Mouse (Mus musculus) hindbrain, embryonic 14.5 days (tissue): ENCODE results near the gene Pigw. TPM values are rescaled to one million over a fixed set of nuclear protein-coding genes. Genes with fewer than 3 reads are reported as not detected.

Source experiments
- ATAC-seq: fragments of 200-750 bp; cut with Nextera tagmentation; 2 replicates; pipeline ENCODE4 v1.8.0; 2017; ENCODE audit warnings: moderate number of reproducible peaks, mild to moderate bottlenecking, moderate TSS enrichment, moderate library complexity; ENCODE audit not compliant: low FRiP score
- DNase-seq: peaks from one replicate; pipeline ENCODE4 v3.0.0-alpha.2; 2015; ENCODE audit warnings: low spot score
- H3K27ac ChIP-seq: fragments of 300-500 bp; sonication (generic); 2 replicates; pipeline ENCODE4 v1.5.1; 2014; ENCODE audit warnings: mild to moderate bottlenecking, moderate library complexity
- H3K27me3 ChIP-seq: fragments of 300-500 bp; sonication (generic); 2 replicates; pipeline ENCODE4 v1.6.1; 2014; ENCODE audit warnings: mild to moderate bottlenecking, low read length, mixed read lengths; ENCODE audit not compliant: control insufficient read depth, insufficient read depth
- H3K36me3 ChIP-seq: fragments of 300-500 bp; sonication (generic); replicated peaks from 2 replicates; pipeline ENCODE4 v1.6.1; 2014; ENCODE audit not compliant: control insufficient read depth, insufficient read depth
- H3K4me1 ChIP-seq: fragments of 300-500 bp; sonication (generic); replicated peaks from 2 replicates; pipeline ENCODE4 v1.6.1; 2014; ENCODE audit warnings: antibody characterized with exemption, low read length, mixed read lengths; ENCODE audit not compliant: control insufficient read depth, insufficient read depth
- H3K4me2 ChIP-seq: fragments of 300-500 bp; sonication (generic); replicated peaks from 2 replicates; pipeline ENCODE4 v1.6.1; 2014; ENCODE audit warnings: mild to moderate bottlenecking, moderate library complexity
- H3K4me3 ChIP-seq: fragments of 300-500 bp; sonication (generic); replicated peaks from 2 replicates; pipeline ENCODE4 v1.5.1; 2014; ENCODE audit warnings: mild to moderate bottlenecking, low read length
- H3K9ac ChIP-seq: fragments of 300-500 bp; sonication (generic); 2 replicates; pipeline ENCODE4 v1.6.1; 2014
- H3K9me3 ChIP-seq: fragments of 300-500 bp; sonication (generic); 2 replicates; pipeline ENCODE4 v1.6.1; 2016; ENCODE audit warnings: low read length; ENCODE audit not compliant: control insufficient read depth
- WGBS: fragments of 180-500 bp; shearing (Covaris S2); extraction: QIAGEN DNeasy Blood & Tissue Kit; methylation state at CpG from one replicate; pipeline ENCODE4 v1.1.7; 2014; 5-methylcytosine and 5-hydroxymethylcytosine counted together
- polyA plus RNA-seq: library from polyadenylated mRNA; unstranded; fragments of >200 nt; fragmentation: Nextera tagmentation; extraction: Ambion mirVana; gene quantifications from 2 replicates; pipeline ENCODE4 v1.2.1, GENCODE M21; 2014

The Pigw gene
- polyA plus RNA-seq, 1 experiment from 2014 or later: 2.7 TPM

GRCm38 (mm10) chr11:84910411-84910810, 30.3 kb upstream of the Pigw start:
- Histone ChIP-seq H3K9me3 (no peaks in the 10 kb centered on the region), H3K4me2 (no peak overlapping the region), H3K4me1 (peaks cover 6% of the 10 kb centered on the region; the same call in 1 of the 2 replicates), H3K36me3 (peaks cover 72% of the 10 kb centered on the region), H3K4me3 (no peak overlapping the region), H3K27ac (no peak overlapping the region), H3K27me3 (no peaks in the 10 kb centered on the region), H3K9ac (no peak overlapping the region)
- no peak for ATAC-seq
- 79% methylated on average over 4 of the region's 4 CpGs for WGBS
- DNase-seq: no peak

DNA sequence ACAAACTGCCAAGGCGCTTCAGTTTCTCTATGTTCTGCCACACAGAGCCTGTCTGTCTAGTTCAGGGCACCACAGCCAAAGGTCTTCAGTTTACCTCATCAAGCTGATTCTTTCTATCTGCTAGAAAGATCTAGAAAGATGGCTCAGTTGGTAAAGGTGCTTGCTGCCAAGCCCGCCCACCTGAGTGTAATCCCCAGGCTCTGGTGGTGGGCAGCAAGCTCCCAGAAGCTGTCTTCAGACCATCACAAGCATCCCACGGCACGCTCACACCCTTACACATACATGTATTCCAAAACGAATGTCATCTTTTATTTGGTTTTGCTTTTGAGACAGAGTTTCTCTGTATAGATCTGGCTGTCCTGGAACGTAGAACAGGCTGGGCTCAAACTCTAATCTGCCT, 28.4 kb upstream of the Pigw start:
- Histone ChIP-seq H3K4me1 (no peaks in the 10 kb centered on the region), H3K36me3 (peaks cover 91% of the 10 kb centered on the region), H3K4me2 (no peak overlapping the region), H3K27ac (no peak overlapping the region), H3K9me3 (no peaks in the 10 kb centered on the region), H3K9ac (no peak overlapping the region), H3K27me3 (no peaks in the 10 kb centered on the region), H3K4me3 (no peak overlapping the region)
- WGBS: over 99% methylated on average over 6 of the region's 6 CpGs
- ATAC-seq: no peak
- DNase-seq: no peak

DNA sequence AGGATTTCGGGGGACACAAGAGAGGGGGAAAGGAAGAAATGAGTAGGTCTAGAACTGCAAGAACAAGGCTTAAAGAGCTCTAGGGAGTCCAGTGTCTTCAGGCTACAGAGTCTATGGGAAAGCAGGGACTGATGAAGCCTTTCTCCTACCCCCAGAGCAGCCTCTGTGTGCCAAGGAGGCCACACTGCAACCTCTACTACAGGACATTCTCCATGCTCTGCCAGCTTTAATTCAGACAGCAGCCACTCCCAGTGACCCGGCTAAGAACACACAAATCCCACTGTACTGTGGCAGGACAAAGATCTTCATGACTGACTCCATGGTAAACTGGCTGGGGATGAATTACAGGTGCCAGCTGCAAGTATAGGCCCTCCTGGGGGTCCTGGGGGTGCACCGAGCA, 27.0 kb upstream of the Pigw start:
- peaks cover 97% of the 10 kb centered on the region for H3K36me3 ChIP-seq
- DNase-seq (no peak), ATAC-seq (no peak)
- no peak overlapping the region for H3K4me2 ChIP-seq
- no peak overlapping the region for H3K9ac ChIP-seq
- 92% methylated on average over 3 of the region's 3 CpGs for WGBS
- H3K4me3 ChIP-seq: no peak overlapping the region
- H3K9me3 ChIP-seq: no peaks in the 10 kb centered on the region
- H3K4me1 ChIP-seq: no peaks in the 10 kb centered on the region
- H3K27ac ChIP-seq: no peak overlapping the region
- H3K27me3 ChIP-seq: no peaks in the 10 kb centered on the region

GRCm38 (mm10) chr11:84904597-84905144, 24.6 kb upstream of the Pigw start:
- Histone ChIP-seq H3K9me3 (no peaks in the 10 kb centered on the region), H3K4me2 (no peak overlapping the region), H3K36me3 (peaks cover 99% of the 10 kb centered on the region), H3K27ac (no peak overlapping the region), H3K4me3 (no peak overlapping the region), H3K9ac (no peak overlapping the region), H3K4me1 (no peaks in the 10 kb centered on the region), H3K27me3 (no peaks in the 10 kb centered on the region)
- ATAC-seq (no peak), DNase-seq (no peak)
- WGBS: 87% methylated on average over 9 of the region's 9 CpGs

DNA sequence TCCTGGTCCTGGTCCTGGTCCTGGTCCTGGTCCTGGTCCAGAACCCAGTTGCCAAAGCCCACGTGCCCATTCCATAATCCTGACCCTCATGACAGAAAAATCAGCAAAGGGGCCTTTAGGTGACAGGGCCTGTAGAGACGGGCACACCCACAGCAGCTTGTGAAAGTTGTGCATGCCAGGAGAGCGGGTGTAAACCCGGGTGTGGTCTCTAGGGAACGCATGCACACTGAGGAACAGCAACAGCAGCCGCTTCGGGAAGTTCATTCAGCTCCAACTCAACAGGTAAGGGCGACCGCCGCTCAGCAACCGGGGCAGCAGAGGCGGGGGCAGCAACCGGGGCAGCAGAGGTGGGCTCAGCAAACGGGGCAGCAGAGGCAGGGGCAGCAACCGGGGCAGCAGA, 13.0 kb upstream of the Pigw start:
- Histone ChIP-seq H3K27ac (no peak overlapping the region), H3K4me1 (no peaks in the 10 kb centered on the region), H3K4me2 (no peak overlapping the region), H3K36me3 (peaks cover 91% of the 10 kb centered on the region), H3K4me3 (no peak overlapping the region), H3K9ac (no peak overlapping the region), H3K27me3 (no peaks in the 10 kb centered on the region), H3K9me3 (no peaks in the 10 kb centered on the region)
- DNase-seq: no peak
- 96% methylated on average over 15 of the region's 15 CpGs for WGBS
- ATAC-seq: no peak

GRCm38 (mm10) chr11:84891705-84892104, 11.6 kb upstream of the Pigw start:
- H3K4me1 ChIP-seq: no peaks in the 10 kb centered on the region
- H3K9me3 ChIP-seq: no peaks in the 10 kb centered on the region
- 96% methylated on average over 7 of the region's 7 CpGs for WGBS
- no peak for ATAC-seq
- peaks cover 91% of the 10 kb centered on the region for H3K36me3 ChIP-seq
- DNase-seq: no peak
- no peak overlapping the region for H3K4me3 ChIP-seq
- no peak overlapping the region for H3K27ac ChIP-seq
- no peaks in the 10 kb centered on the region for H3K27me3 ChIP-seq
- no peak overlapping the region for H3K9ac ChIP-seq
- H3K4me2 ChIP-seq: no peak overlapping the region

DNA sequence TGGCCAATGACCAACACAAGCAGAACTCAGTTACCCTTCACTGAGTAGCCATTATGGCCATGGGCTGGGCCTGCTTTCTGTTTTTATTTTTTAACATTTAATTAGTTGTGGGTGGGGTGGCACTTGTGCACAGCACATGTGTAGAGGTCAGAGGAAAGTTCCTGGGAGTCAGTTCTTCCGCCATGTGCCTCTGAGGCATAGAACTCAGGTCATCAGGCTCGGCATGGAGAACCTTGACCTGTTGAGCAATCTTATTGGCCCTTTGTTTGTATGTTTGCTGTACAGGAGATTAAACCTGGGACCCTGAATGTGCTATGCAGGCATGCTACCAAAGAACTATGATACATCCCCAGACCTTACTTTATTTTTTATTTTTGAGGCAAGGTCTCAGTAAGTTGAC, 9.4 kb upstream of the Pigw start:
- 100% methylated on average over 2 of the region's 2 CpGs for WGBS
- ATAC-seq (no peak), DNase-seq (no peak)
- Histone ChIP-seq H3K4me1 (no peaks in the 10 kb centered on the region), H3K4me2 (no peak overlapping the region), H3K4me3 (no peak overlapping the region), H3K9ac (no peak overlapping the region), H3K36me3 (peaks cover 91% of the 10 kb centered on the region), H3K27me3 (no peaks in the 10 kb centered on the region), H3K27ac (no peak overlapping the region), H3K9me3 (no peaks in the 10 kb centered on the region)

- Histone ChIP-seq H3K4me3 (no peak overlapping the region), H3K9me3 (no peaks in the 10 kb centered on the region), H3K27me3 (no peaks in the 10 kb centered on the region), H3K36me3 (peaks cover 95% of the 10 kb centered on the region), H3K4me2 (no peak overlapping the region), H3K4me1 (no peaks in the 10 kb centered on the region), H3K27ac (no peak overlapping the region), H3K9ac (no peak overlapping the region)
- DNase-seq: no peak
- no peak for ATAC-seq
- WGBS: 98% methylated on average over 8 of the region's 8 CpGs
These were observed 7.9 kb upstream of the Pigw start for GRCm38 (mm10) chr11:84888025-84888424.

DNA sequence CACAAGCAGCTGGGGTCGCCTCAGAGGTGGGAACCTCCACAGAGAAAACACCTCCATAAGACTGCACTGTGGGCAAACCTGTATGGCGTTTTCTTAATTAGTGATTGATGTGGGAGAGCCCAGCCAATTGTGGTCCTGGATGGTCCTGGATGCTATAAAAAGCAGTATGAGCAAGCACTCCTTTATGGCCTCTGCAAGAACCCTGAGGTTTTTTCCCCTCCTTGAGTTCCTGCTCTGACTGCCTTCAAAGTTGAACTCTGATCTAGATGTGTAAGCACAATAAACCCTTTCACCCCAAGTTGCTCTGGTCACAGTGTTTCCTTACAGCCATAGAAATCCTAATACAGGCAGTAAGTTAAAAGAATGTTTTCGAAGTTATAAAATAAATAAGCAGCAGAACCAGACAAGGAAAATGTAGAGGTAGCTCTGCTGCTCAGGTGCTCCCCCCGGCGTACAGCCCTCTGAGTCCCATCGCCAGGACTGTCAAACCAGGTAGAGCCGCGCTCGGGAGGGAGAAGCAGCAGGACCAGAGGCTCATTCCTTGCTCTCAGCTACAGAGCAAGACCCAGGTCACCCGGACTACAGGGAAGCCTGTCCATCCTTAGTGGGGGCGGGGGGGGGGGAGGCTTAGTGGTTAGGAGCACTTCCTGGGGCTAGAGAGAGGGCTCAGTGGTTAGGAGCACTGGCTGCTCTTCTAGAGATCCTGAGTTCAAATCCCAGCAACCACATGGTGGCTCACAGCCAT, 6.9 kb upstream of the Pigw start:
- DNase-seq (no peak), ATAC-seq (no peak)
- 92% methylated on average over 11 of the region's 11 CpGs for WGBS
- H3K9ac ChIP-seq: no peak overlapping the region
- H3K4me3 ChIP-seq: no peak overlapping the region
- H3K36me3 ChIP-seq: peaks cover 84% of the 10 kb centered on the region
- no peak overlapping the region for H3K4me2 ChIP-seq
- H3K9me3 ChIP-seq: no peaks in the 10 kb centered on the region
- no peaks in the 10 kb centered on the region for H3K4me1 ChIP-seq
- no peak overlapping the region for H3K27ac ChIP-seq
- no peaks in the 10 kb centered on the region for H3K27me3 ChIP-seq
